In the genomic region with DNA sequence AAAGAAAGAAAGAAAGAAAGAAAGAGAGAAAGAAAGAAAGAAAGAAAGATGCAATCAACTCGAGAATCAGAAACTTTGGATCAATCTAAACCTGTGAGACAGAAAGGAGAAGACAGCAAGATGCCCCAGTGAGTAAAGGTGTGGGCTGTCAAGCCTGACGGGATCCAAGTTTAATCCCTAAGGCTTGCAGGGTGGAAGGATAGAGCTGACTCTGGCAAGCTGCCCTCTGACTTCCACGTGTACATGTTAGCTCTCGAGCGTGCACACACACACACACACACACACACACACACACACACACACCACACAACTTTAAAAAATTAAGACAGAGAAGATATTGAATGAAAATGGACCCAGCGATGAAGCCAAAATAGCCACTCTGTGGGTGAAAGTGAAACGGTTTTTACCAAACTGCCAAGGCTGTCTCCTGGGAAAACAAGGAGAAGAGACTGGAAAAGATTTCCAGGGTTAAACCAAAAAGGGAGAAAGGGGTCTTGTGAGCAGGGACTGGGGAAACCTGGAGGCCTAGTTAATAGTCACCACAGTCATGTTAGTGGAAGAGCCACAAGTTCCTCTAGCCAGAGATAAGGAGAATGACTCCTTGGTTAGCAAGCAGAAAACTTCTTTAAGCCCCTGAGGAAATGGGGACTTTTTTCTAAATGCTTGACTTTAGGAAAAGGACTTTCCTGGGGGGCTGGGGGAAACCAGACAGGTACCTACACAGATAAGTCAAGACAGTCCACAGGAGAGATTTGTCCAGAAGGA, we compare ENCODE assay signal across 29 mouse cellular contexts. TPM values are rescaled to one million over a fixed set of nuclear protein-coding genes. Genes with fewer than 3 reads are reported as not detected.
DNase-seq lines count a peak whose midpoint lies in the region; ATAC-seq and TF ChIP-seq lines count a peak whose summit lies in the region.
"Had no signal": no experiment of that assay in that cellular context is flagged by ENCODE, and none has a peak within 500 bp of the region (broad histone marks: within the 10 kb centered on the region; RNA-seq: fewer than 3 reads in every experiment).

No protein-coding gene starts in this region.

- 0 out of 2 replicates have a peak, but pooled peaks cover 5% of the 10 kb centered on the region for H3K27me3 ChIP-seq in embryonic facial prominence, embryonic 14.5 days (replicated peaks; ENCODE audit: control insufficient read depth, insufficient read depth, low read length)
- H3K27me3 ChIP-seq in embryonic facial prominence, embryonic 10.5 days (replicated peaks; ENCODE audit: low read depth, poor library complexity, severe bottlenecking), result peaks cover 32% of the 10 kb centered on the region
- H3K27me3 ChIP-seq in CH12.LX (replicated peaks), result peaks cover 45% of the 10 kb centered on the region
- H3K27me3 ChIP-seq in small intestine, adult 2 months (ENCODE audit: control insufficient read depth, insufficient read depth, low read length), result no peaks in the 10 kb centered on the region
- H3K27me3 ChIP-seq: embryonic facial prominence, embryonic 12.5 days; forebrain, embryonic 15.5 days had no signal

- H3K79me2 ChIP-seq in CH12.LX (replicated peaks; ENCODE audit: control insufficient read depth, extremely low read depth, insufficient read depth, poor library complexity, severe bottlenecking), result no peaks in the 10 kb centered on the region

- H3K9me3 ChIP-seq in embryonic facial prominence, embryonic 14.5 days (ENCODE audit: control insufficient read depth, low read length), result no peaks in the 10 kb centered on the region
- no peaks in the 10 kb centered on the region for H3K9me3 ChIP-seq in embryonic facial prominence, embryonic 10.5 days
- H3K9me3 ChIP-seq in CH12.LX (replicated peaks; ENCODE audit: low read length), result no peaks in the 10 kb centered on the region
- H3K9me3 ChIP-seq: embryonic facial prominence, embryonic 12.5 days; forebrain, embryonic 15.5 days; heart, embryonic 12.5 days; hindbrain, embryonic 10.5 days; midbrain, embryonic 12.5 days had no signal

- H3K4me1 ChIP-seq in embryonic facial prominence, embryonic 14.5 days (ENCODE audit: control insufficient read depth, insufficient read depth, low read length), result peaks cover 8% of the 10 kb centered on the region
- peaks cover 17% of the 10 kb centered on the region for H3K4me1 ChIP-seq in embryonic facial prominence, embryonic 10.5 days
- peaks cover 3 to 29% of the 10 kb centered on the region in 2 experiments; a peak in 2 of 4 replicates for H3K4me1 ChIP-seq in CH12.LX (ENCODE audit: control insufficient read depth in 1 of 2, insufficient read depth in 2 of 2)
- peaks cover 16% of the 10 kb centered on the region; the same call in 1 of the 2 replicates for H3K4me1 ChIP-seq in small intestine, adult 2 months (ENCODE audit: control insufficient read depth, insufficient read depth, insufficient read length, low read length)

- dilution Hi-C loops in CH12.LX (cut with MboI; ENCODE audit: extremely low pct_ligation_motif_present, extremely low pct_unique_long_range_greater_than_20kb, low sequenced_read_pairs), result no loop called here

- DNase-seq in embryonic facial prominence, embryonic 14.5 days (ENCODE audit: low spot score), result no peak
- no peak for DNase-seq in embryonic facial prominence, embryonic 10.5 days (ENCODE audit: low spot score)
- DNase-seq in CH12.LX (ENCODE audit: extremely low read depth), result no peak
- peak; percentile 57 for DNase-seq in kidney, adult 9 months
- DNase-seq in urinary bladder, postnatal 36 days (ENCODE audit: low spot score in 2 of 2), result no peak
- DNase-seq in cerebellum, adult 11-12 months, result no peak
- DNase-seq in cerebellum, postnatal 4 days (ENCODE audit: low spot score in 2 of 2), result no peak
- DNase-seq: adrenal gland, adult 2 months; cerebellum, adult 11 months; gastrocnemius, postnatal 14 days; heart, adult 18-20 months; heart, postnatal 10 days; liver, postnatal 0 days; lung, postnatal 14 days; right cerebral cortex, postnatal 14 days; spleen, adult 18-20 months; thymus, adult 2 months; thymus, postnatal 4 days had no signal

- H3K4me3 ChIP-seq in embryonic facial prominence, embryonic 14.5 days (ENCODE audit: low read depth, low read length), result no peak overlapping the region
- H3K4me3 ChIP-seq in embryonic facial prominence, embryonic 10.5 days, result no peak overlapping the region
- H3K4me3 ChIP-seq in CH12.LX (replicated peaks in 1 of 3; ENCODE audit: low read depth in 2 of 3, low read length in 2 of 3, poor library complexity in 1 of 3), result no peak overlapping the region
- H3K4me3 ChIP-seq in small intestine, adult 2 months (ENCODE audit: low read depth, low read length), result no peak overlapping the region
- H3K4me3 ChIP-seq: embryonic facial prominence, embryonic 12.5 days had no signal

- no peak overlapping the region for H3K9ac ChIP-seq in embryonic facial prominence, embryonic 14.5 days (ENCODE audit: low read depth, low read length)
- no peak overlapping the region for H3K9ac ChIP-seq in CH12.LX (ENCODE audit: insufficient read depth, low read depth)
- H3K9ac ChIP-seq: embryonic facial prominence, embryonic 12.5 days; forebrain, embryonic 15.5 days; heart, embryonic 12.5 days; liver, postnatal 0 days; midbrain, embryonic 12.5 days had no signal

- H3K4me2 ChIP-seq in embryonic facial prominence, embryonic 14.5 days (ENCODE audit: low read depth, low read length), result peak overlapping the region; percentile 47; the same call in 1 of the 2 replicates
- peak overlapping the region; percentile 44 for H3K4me2 ChIP-seq in CH12.LX (ENCODE audit: insufficient read depth, low read depth, poor library complexity, severe bottlenecking)

- TF ChIP-seq EP300 in CH12.LX (IDR thresholded peaks at IDR 0.05; ENCODE audit: low read length), result no peak

- no peak overlapping the region for H3K27ac ChIP-seq in embryonic facial prominence, embryonic 14.5 days (replicated peaks; ENCODE audit: low read depth, low read length)
- H3K27ac ChIP-seq in embryonic facial prominence, embryonic 10.5 days (replicated peaks), result no peak overlapping the region
- H3K27ac ChIP-seq in CH12.LX (ENCODE audit: insufficient read depth, low read depth), result no peak overlapping the region
- H3K27ac ChIP-seq in small intestine, adult 2 months (ENCODE audit: insufficient read depth, low read depth, low read length), result peak overlapping the region; percentile 74
- H3K27ac ChIP-seq: embryonic facial prominence, embryonic 12.5 days; forebrain, embryonic 15.5 days; hindbrain, embryonic 10.5 days; hindbrain, postnatal 0 days; midbrain, embryonic 12.5 days had no signal

- 47% methylated on average over 7 of the region's 7 CpGs for WGBS in embryonic facial prominence, embryonic 14.5 days
- 61% methylated on average over 7 of the region's 7 CpGs for WGBS in embryonic facial prominence, embryonic 10.5 days
- WGBS in small intestine, adult 2 months, result 31% methylated on average over 7 of the region's 7 CpGs

- no peak for ATAC-seq in embryonic facial prominence, embryonic 14.5 days (ENCODE audit: low read depth)
- ATAC-seq: forebrain, embryonic 15.5 days; hindbrain, postnatal 0 days; liver, postnatal 0 days; Patski had no signal

- TF ChIP-seq CTCF in CH12.LX (conservative IDR thresholded peaks at IDR 0.05 in 1 of 2, IDR thresholded peaks at IDR 0.05 in 1 of 2; ENCODE audit: low read depth in 2 of 2, low read length in 2 of 2), result no peak
- no peak for TF ChIP-seq CTCF in small intestine, adult 2 months (IDR thresholded peaks at IDR 0.05; ENCODE audit: extremely low read depth, insufficient read length, insufficient replicate concordance, low read depth, low read length)

- no peak for TF ChIP-seq RAD21 in CH12.LX (IDR thresholded peaks at IDR 0.05; ENCODE audit: low read depth, low read length)

- in situ Hi-C loops in CH12.LX (cut with MboI; ENCODE audit: low pct_ligation_motif_present, low pct_unique_long_range_greater_than_20kb, low sequenced_read_pairs), result loop anchor here (10.0 kb wide), 2 partner anchors 115 to 325 kb away; no protein-coding TSS in a partner anchor

- TF ChIP-seq POLR2A in CH12.LX (IDR thresholded peaks at IDR 0.05; ENCODE audit: low read depth, low read length), result no peak
- TF ChIP-seq POLR2A in small intestine, adult 2 months (IDR thresholded peaks at IDR 0.05; ENCODE audit: low read depth, low read length), result no peak

- no peaks in the 10 kb centered on the region for H3K36me3 ChIP-seq in embryonic facial prominence, embryonic 14.5 days (ENCODE audit: control insufficient read depth, insufficient read depth, low read length)
- no peaks in the 10 kb centered on the region for H3K36me3 ChIP-seq in embryonic facial prominence, embryonic 10.5 days (replicated peaks)
- H3K36me3 ChIP-seq in CH12.LX (replicated peaks in 1 of 2; ENCODE audit: control insufficient read depth in 1 of 2, insufficient read depth in 1 of 2, low read length in 1 of 2), result no peaks in the 10 kb centered on the region
- no peaks in the 10 kb centered on the region for H3K36me3 ChIP-seq in small intestine, adult 2 months (ENCODE audit: control insufficient read depth, insufficient read depth, low read length)
- H3K36me3 ChIP-seq: embryonic facial prominence, embryonic 12.5 days; forebrain, embryonic 15.5 days; heart, embryonic 12.5 days; hindbrain, embryonic 10.5 days; midbrain, embryonic 12.5 days had no signal

RNA-seq across cellular contexts. Expression of gene Tmem220, which starts 5.1 kb away (rescaled TPM):
- polyA plus RNA-seq in embryonic facial prominence, embryonic 14.5 days (2014; fragmentation: Nextera tagmentation; extraction: Ambion mirVana), result 1.2 and 1.6 TPM in 2 replicates
- 0.69 and 1.2 TPM in 2 replicates for polyA plus RNA-seq in embryonic facial prominence, embryonic 10.5 days (2016; fragmentation: Nextera tagmentation; extraction: Ambion mirVana)
- total RNA-seq in CH12.LX (2012; rRNA removed) (0.08 and 0.30 TPM in 2 replicates), CH12.LX (2014; rRNA removed) (0.34 and 0.36 TPM in 2 replicates)
- polyA plus RNA-seq in CH12.LX (2012; ENCODE audit: insufficient read length, low read depth), result 1.5 and 1.6 TPM in 2 replicates
- 2.7 and 3.6 TPM in 2 replicates for polyA plus RNA-seq in small intestine, adult 2 months (2012; rRNA removed)

RNA-seq across cellular contexts. Expression of gene Adprm, which starts 32.5 kb away (rescaled TPM):
- polyA plus RNA-seq in embryonic facial prominence, embryonic 14.5 days (2014; fragmentation: Nextera tagmentation; extraction: Ambion mirVana), result 30.4 and 31.9 TPM in 2 replicates
- 30.4 and 32.6 TPM in 2 replicates for polyA plus RNA-seq in embryonic facial prominence, embryonic 10.5 days (2016; fragmentation: Nextera tagmentation; extraction: Ambion mirVana)
- total RNA-seq in CH12.LX (2012; rRNA removed) (31.2 and 36.4 TPM in 2 replicates), CH12.LX (2014; rRNA removed) (51.0 and 53.8 TPM in 2 replicates)
- 43.4 and 56.7 TPM in 2 replicates for polyA plus RNA-seq in CH12.LX (2012; ENCODE audit: insufficient read length, low read depth)
- 5.2 and 18.2 TPM in 2 replicates for polyA plus RNA-seq in small intestine, adult 2 months (2012; rRNA removed)

RNA-seq across cellular contexts. Expression of gene Sco1, which starts 32.6 kb away (rescaled TPM):
- polyA plus RNA-seq in embryonic facial prominence, embryonic 14.5 days (2014; fragmentation: Nextera tagmentation; extraction: Ambion mirVana), result 13.4 and 14.9 TPM in 2 replicates
- 23.7 and 26.4 TPM in 2 replicates for polyA plus RNA-seq in embryonic facial prominence, embryonic 10.5 days (2016; fragmentation: Nextera tagmentation; extraction: Ambion mirVana)
- total RNA-seq in CH12.LX (2012; rRNA removed) (20.4 and 23.0 TPM in 2 replicates), CH12.LX (2014; rRNA removed) (32.7 and 35.9 TPM in 2 replicates)
- polyA plus RNA-seq in CH12.LX (2012; ENCODE audit: insufficient read length, low read depth), result 15.4 and 18.7 TPM in 2 replicates
- polyA plus RNA-seq in small intestine, adult 2 months (2012; rRNA removed), result 5.6 and 10.7 TPM in 2 replicates

RNA-seq across cellular contexts. Expression of gene Myh3, which starts 58.2 kb away (rescaled TPM):
- polyA plus RNA-seq in embryonic facial prominence, embryonic 14.5 days (2014; fragmentation: Nextera tagmentation; extraction: Ambion mirVana), result 368 and 488 TPM in 2 replicates
- polyA plus RNA-seq in embryonic facial prominence, embryonic 10.5 days (2016; fragmentation: Nextera tagmentation; extraction: Ambion mirVana), result 0.21 and 0.30 TPM in 2 replicates
- total RNA-seq in CH12.LX (2012; rRNA removed) (0.55 and 0.64 TPM in 2 replicates), CH12.LX (2014; rRNA removed) (0.08 and 0.12 TPM in 2 replicates)
- 0.26 and 0.29 TPM in 2 replicates for polyA plus RNA-seq in CH12.LX (2012; ENCODE audit: insufficient read length, low read depth)
- polyA plus RNA-seq in small intestine, adult 2 months (2012; rRNA removed), result 0.01 and 0.06 TPM in 2 replicates
- total RNA-seq: liver, adult 2 months; megakaryocyte progenitor cell, adult 5-6 weeks; neutrophil, adult 5-6 weeks had no signal
- polyA plus RNA-seq: adrenal gland, adult 2 months; liver, adult 2 months had no signal
